Mouse (Mus musculus) MEL (cell line): ENCODE measurements around the gene Grhl3. TPM values are rescaled to one million over a fixed set of nuclear protein-coding genes. Genes with fewer than 3 reads are reported as not detected.

Source experiments
- DNase-seq: peaks from one replicate; pipeline ENCODE4 v3.0.0; 2011; ENCODE audit warnings: low read depth, low spot score
- H3K27ac ChIP-seq: 2 replicates; pipeline ENCODE4 v1.5.1; 2012; ENCODE audit warnings: low read depth, mild to moderate bottlenecking, control low read depth, low read length, moderate library complexity; ENCODE audit not compliant: control insufficient read depth
- H3K27me3 ChIP-seq, 2 experiments: fragments of 150-350 bp in 1 of 2; sonication (generic) in 1 of 2; 2 replicates each; pipeline ENCODE4 v1.6.1; 2012; ENCODE audit warnings: low read length in 2 of 2, mild to moderate bottlenecking in 2 of 2, improper control_type of control experiment in 1 of 2, moderate library complexity in 1 of 2; ENCODE audit not compliant: insufficient read depth in 2 of 2, control insufficient read depth in 1 of 2
- H3K36me3 ChIP-seq, 2 experiments: 2 replicates each; pipeline ENCODE4 v1.6.1; 2012 to 2014; ENCODE audit warnings: low read length in 2 of 2, improper control_type of control experiment in 1 of 2, inconsistent platforms in 1 of 2, mild to moderate bottlenecking in 1 of 2; ENCODE audit not compliant: insufficient read depth in 2 of 2, control insufficient read depth in 1 of 2
- H3K4me1 ChIP-seq, 2 experiments: fragments of 150-350 bp in 1 of 2; sonication (generic) in 1 of 2; 2 replicates each; pipeline ENCODE4 v1.6.1; 2012; ENCODE audit warnings: low read length in 2 of 2, improper control_type of control experiment in 1 of 2, mild to moderate bottlenecking in 1 of 2; ENCODE audit not compliant: insufficient read depth in 2 of 2, control insufficient read depth in 1 of 2
- H3K4me3 ChIP-seq, 2 experiments: fragments of 150-350 bp in 1 of 2; sonication (generic) in 1 of 2; 2 replicates each; pipeline ENCODE4 v1.5.1; 2012; ENCODE audit warnings: low read depth in 2 of 2, low read length in 2 of 2, mild to moderate bottlenecking in 2 of 2, moderate library complexity in 2 of 2, control low read depth in 1 of 2, improper control_type of control experiment in 1 of 2; ENCODE audit not compliant: control insufficient read depth in 1 of 2, insufficient read depth in 1 of 2
- H3K79me2 ChIP-seq: 2 replicates; pipeline ENCODE4 v1.6.1; 2012; ENCODE audit warnings: mild to moderate bottlenecking, low read length, moderate library complexity; ENCODE audit not compliant: control insufficient read depth, poor library complexity, insufficient read depth
- H3K9ac ChIP-seq: 2 replicates; pipeline ENCODE4 v1.6.1; 2012; ENCODE audit warnings: low read depth, mild to moderate bottlenecking, control low read depth, low read length, moderate library complexity; ENCODE audit not compliant: control insufficient read depth, poor library complexity, severe bottlenecking
- H3K9me3 ChIP-seq: fragments of 150-350 bp; sonication (generic); replicated peaks from 2 replicates; pipeline ENCODE4 v1.6.1; 2012; ENCODE audit warnings: mild to moderate bottlenecking, low read length, improper control_type of control experiment, moderate library complexity; ENCODE audit not compliant: insufficient read depth
- CTCF ChIP-seq, 3 experiments: IDR thresholded peaks in 2 of 3; conservative IDR thresholded peaks in 1 of 3; 2 replicates each; pipeline ENCODE4 v1.5.1; 2011 to 2012; ENCODE audit warnings: low read length in 3 of 3, low read depth in 2 of 3, mild to moderate bottlenecking in 2 of 3, improper control_type of control experiment in 1 of 3, inconsistent platforms in 1 of 3, mixed read lengths in 1 of 3, moderate library complexity in 1 of 3; ENCODE audit not compliant: control insufficient read depth in 1 of 3, insufficient read depth in 1 of 3, poor library complexity in 1 of 3, severe bottlenecking in 1 of 3
- EP300 ChIP-seq, 2 experiments: IDR thresholded peaks; 2 replicates each; pipeline ENCODE4 v1.6.1; 2011; ENCODE audit warnings: improper control_type of control experiment in 2 of 2, low read length in 2 of 2, low read depth in 1 of 2, mild to moderate bottlenecking in 1 of 2
- MEF2A ChIP-seq: IDR thresholded peaks from 2 replicates; pipeline ENCODE4 v1.6.1; 2014; ENCODE audit warnings: low read depth, mild to moderate bottlenecking, inconsistent platforms, low read length, improper control_type of control experiment; ENCODE audit not compliant: poor library complexity, insufficient replicate concordance, severe bottlenecking; ENCODE audit errors: extremely low read depth
- MYC ChIP-seq: IDR thresholded peaks from 2 replicates; pipeline ENCODE4 v1.6.1; 2011; ENCODE audit warnings: low read depth, mild to moderate bottlenecking, low read length, improper control_type of control experiment, moderate library complexity
- POLR2AphosphoS5 ChIP-seq: IDR thresholded peaks from 2 replicates; pipeline ENCODE4 v1.6.1; 2012; ENCODE audit warnings: low read depth, borderline replicate concordance, mild to moderate bottlenecking, inconsistent platforms, low read length, moderate library complexity, mixed read lengths
- SIN3A ChIP-seq: IDR thresholded peaks from 2 replicates; pipeline ENCODE4 v1.6.1; 2012; ENCODE audit warnings: low read length, improper control_type of control experiment, inconsistent platforms
- TBP ChIP-seq: IDR thresholded peaks from 2 replicates; pipeline ENCODE4 v1.8.0; 2011; ENCODE audit warnings: low read depth, low read length, improper control_type of control experiment
- UBTF ChIP-seq: IDR thresholded peaks from 2 replicates; pipeline ENCODE4 v1.6.1; 2012; ENCODE audit warnings: low read depth, mild to moderate bottlenecking, inconsistent platforms, low read length, improper control_type of control experiment, moderate library complexity, borderline replicate concordance; ENCODE audit not compliant: insufficient read depth
- USF2 ChIP-seq, 2 experiments: IDR thresholded peaks; 2 replicates each; pipeline ENCODE4 v1.6.1; 2011 to 2012; ENCODE audit warnings: improper control_type of control experiment in 2 of 2, low read length in 2 of 2, borderline replicate concordance in 1 of 2, inconsistent platforms in 1 of 2, low read depth in 1 of 2, mild to moderate bottlenecking in 1 of 2; ENCODE audit not compliant: insufficient read depth in 1 of 2
- ZKSCAN1 ChIP-seq: IDR thresholded peaks from 2 replicates; pipeline ENCODE4 v1.6.1; 2012; ENCODE audit warnings: low read depth, mild to moderate bottlenecking, inconsistent platforms, low read length, improper control_type of control experiment, moderate library complexity
- polyA plus RNA-seq, 2 experiments: library from polyadenylated mRNA; stranded (reverse) in 1 of 2; unstranded in 1 of 2; fragments of >175 nt in 1 of 2; fragments of >200 nt in 1 of 2; gene quantifications; 2 replicates each; pipeline versions ENCODE4 v1.2.1 to v1.2.4; 2012; ENCODE audit warnings: low replicate concordance in 2 of 2, low read depth in 1 of 2; ENCODE audit not compliant: insufficient read length in 2 of 2, insufficient read depth in 1 of 2, missing spikeins in 1 of 2
- total RNA-seq: library from RNA; depleted of rRNA; stranded (reverse); fragments of 300-350 nt; gene quantifications from 2 replicates; pipeline ENCODE4 v1.2.3, GENCODE M21; 2012; rRNA removed

The Grhl3 gene
- total RNA-seq: not detected in 2 replicates
- not detected for polyA plus RNA-seq

- Histone ChIP-seq H3K79me2 (no peaks in the 10 kb centered on the region), H3K27me3 (peaks cover 0 to 2% of the 10 kb centered on the region in 2 experiments; a peak in 1 of 4 replicates), H3K9me3 (no peaks in the 10 kb centered on the region), H3K4me3 (no peak within 1 kb of the TSS), H3K4me1 (peaks cover 3 to 11% of the 10 kb centered on the region in 2 experiments; a peak in 3 of 4 replicates), H3K36me3 (peaks cover 0 to 5% of the 10 kb centered on the region in 2 experiments; a peak in 2 of 4 replicates), H3K27ac (no peak within 1 kb of the TSS), H3K9ac (no peak within 1 kb of the TSS)
- DNase-seq: no peak
- TF ChIP-seq UBTF: no peak
- no peak for TF ChIP-seq EP300 (IDR thresholded peaks at IDR 0.05; ENCODE audit: low read depth in 1 of 2, low read length in 2 of 2)
- no peak for TF ChIP-seq TBP
- no peak for TF ChIP-seq MYC
Measured at GRCm38 (mm10) chr4:135573251-135573808, at the start of gene Grhl3. Gene Grhl3, minus strand, starts transcription at chr4:135573630.

GRCm38 (mm10) chr4:135622290-135622689, 48.9 kb upstream of the Grhl3 start:
- no peaks in the 10 kb centered on the region for H3K9me3 ChIP-seq
- H3K36me3 ChIP-seq: no peaks in the 10 kb centered on the region
- no peaks in the 10 kb centered on the region for H3K27me3 ChIP-seq
- no peak overlapping the region for H3K27ac ChIP-seq
- no peak overlapping the region for H3K9ac ChIP-seq
- H3K4me1 ChIP-seq: peaks cover 2 to 14% of the 10 kb centered on the region in 2 experiments
- TF ChIP-seq MEF2A (no peak), USF2 (IDR thresholded peaks at IDR 0.05; ENCODE audit: borderline replicate concordance in 1 of 2, insufficient read depth in 1 of 2, low read depth in 1 of 2, low read length in 2 of 2) (no peak), POLR2AphosphoS5 (no peak), ZKSCAN1 (no peak)
- TF ChIP-seq, all 39 proteins: peak for 0
- no peak for DNase-seq
- no peak overlapping the region for H3K4me3 ChIP-seq
- H3K79me2 ChIP-seq: no peaks in the 10 kb centered on the region

- peaks cover 2 to 18% of the 10 kb centered on the region in 2 experiments for H3K4me1 ChIP-seq
- TF ChIP-seq SIN3A: no peak
- peak in 1 of 3 experiments; percentile 2; a peak in 1 of 6 replicates for TF ChIP-seq CTCF (IDR thresholded peaks at IDR 0.05 in 2 of 3, conservative IDR thresholded peaks at IDR 0.05 in 1 of 3; ENCODE audit: control insufficient read depth in 1 of 3, insufficient read depth in 1 of 3, low read depth in 2 of 3, low read length in 3 of 3, poor library complexity in 1 of 3, severe bottlenecking in 1 of 3)
- H3K79me2 ChIP-seq: no peaks in the 10 kb centered on the region
- H3K9ac ChIP-seq: no peak overlapping the region
- H3K27ac ChIP-seq: no peak overlapping the region
- H3K4me3 ChIP-seq: no peak overlapping the region
- no peak for DNase-seq
- no peaks in the 10 kb centered on the region for H3K27me3 ChIP-seq
- no peaks in the 10 kb centered on the region for H3K9me3 ChIP-seq
- H3K36me3 ChIP-seq: no peaks in the 10 kb centered on the region
Measured at GRCm38 (mm10) chr4:135620461-135620860, 47.0 kb upstream of the Grhl3 start.
